Mouse (Mus musculus): ENCODE measurements at regions not wholly inside any gene's neighbourhood (a gene's known extent, or its start where the extent isn't known, plus 50 kb on each side); places are given as distances from the start of the nearest gene placed in this dataset.

- Histone ChIP-seq H3K4me1 (replicated peaks; ENCODE audit: low read depth, low read length) (peaks cover 3% of the 10 kb centered on the region), H3K9me3 (ENCODE audit: low read length) (peaks cover 18% of the 10 kb centered on the region), H3K27me3 (ENCODE audit: insufficient read depth, low read length) (no peaks in the 10 kb centered on the region), H3K4me3 (replicated peaks; ENCODE audit: low read length) (no peak overlapping the region), H3K36me3 (ENCODE audit: insufficient read depth, low read length) (no peaks in the 10 kb centered on the region)
- TF ChIP-seq NANOG (IDR thresholded peaks at IDR 0.05; ENCODE audit: borderline replicate concordance, low read length) (no peak), POU5F1 (IDR thresholded peaks at IDR 0.05; ENCODE audit: borderline replicate concordance, low read length) (no peak)
These were observed 275.6 kb downstream of the Ttll7 start for GRCm38 (mm10) chr3:147127740-147128139.

GRCm38 (mm10) chr3:147132830-147133229 is 280.7 kb downstream of the Ttll7 start:
- no peak overlapping the region for H3K4me3 ChIP-seq (replicated peaks; ENCODE audit: low read length)
- H3K4me1 ChIP-seq (replicated peaks; ENCODE audit: low read depth, low read length) = no peaks in the 10 kb centered on the region
- no peaks in the 10 kb centered on the region for H3K27me3 ChIP-seq (ENCODE audit: insufficient read depth, low read length)
- no peaks in the 10 kb centered on the region for H3K36me3 ChIP-seq (ENCODE audit: insufficient read depth, low read length)
- no peaks in the 10 kb centered on the region for H3K9me3 ChIP-seq (ENCODE audit: low read length)
- TF ChIP-seq POU5F1 (IDR thresholded peaks at IDR 0.05; ENCODE audit: borderline replicate concordance, low read length) (no peak), CTCF (conservative IDR thresholded peaks at IDR 0.05; ENCODE audit: low read length) (no peak), NANOG (IDR thresholded peaks at IDR 0.05; ENCODE audit: borderline replicate concordance, low read length) (no peak)

- H3K4me3 ChIP-seq (replicated peaks; ENCODE audit: low read length) = no peak overlapping the region
- TF ChIP-seq CTCF (conservative IDR thresholded peaks at IDR 0.05; ENCODE audit: low read length) = no peak
- TF ChIP-seq NANOG (IDR thresholded peaks at IDR 0.05; ENCODE audit: borderline replicate concordance, low read length) = no peak
- no peak for TF ChIP-seq POU5F1 (IDR thresholded peaks at IDR 0.05; ENCODE audit: borderline replicate concordance, low read length)
- H3K9me3 ChIP-seq (ENCODE audit: low read length) = no peaks in the 10 kb centered on the region
- H3K36me3 ChIP-seq (ENCODE audit: insufficient read depth, low read length) = no peaks in the 10 kb centered on the region
- H3K4me1 ChIP-seq (replicated peaks; ENCODE audit: low read depth, low read length) = no peaks in the 10 kb centered on the region
- no peaks in the 10 kb centered on the region for H3K27me3 ChIP-seq (ENCODE audit: insufficient read depth, low read length)
These were observed 281.2 kb downstream of the Ttll7 start for GRCm38 (mm10) chr3:147133408-147133807.

- no peaks in the 10 kb centered on the region for H3K36me3 ChIP-seq (ENCODE audit: insufficient read depth, low read length)
- TF ChIP-seq CTCF (conservative IDR thresholded peaks at IDR 0.05; ENCODE audit: low read length) (no peak), POU5F1 (IDR thresholded peaks at IDR 0.05; ENCODE audit: borderline replicate concordance, low read length) (no peak), NANOG (IDR thresholded peaks at IDR 0.05; ENCODE audit: borderline replicate concordance, low read length) (no peak)
These were observed 288.2 kb downstream of the Ttll7 start for GRCm38 (mm10) chr3:147140414-147140813.

GRCm38 (mm10) chr3:147153456-147153855 is 301.3 kb downstream of the Ttll7 start:
- TF ChIP-seq POU5F1 (IDR thresholded peaks at IDR 0.05; ENCODE audit: borderline replicate concordance, low read length) = no peak
- H3K9me3 ChIP-seq (ENCODE audit: low read length) = 0 out of 2 replicates have a peak, but pooled peaks cover 3% of the 10 kb centered on the region
- H3K36me3 ChIP-seq (ENCODE audit: insufficient read depth, low read length) = no peaks in the 10 kb centered on the region
- H3K4me3 ChIP-seq (replicated peaks; ENCODE audit: low read length) = no peak overlapping the region
- no peaks in the 10 kb centered on the region for H3K27me3 ChIP-seq (ENCODE audit: insufficient read depth, low read length)
- H3K4me1 ChIP-seq (replicated peaks; ENCODE audit: low read depth, low read length) = no peaks in the 10 kb centered on the region

More at GRCm38 (mm10) chr3:147140414-147140813, 288.2 kb downstream of the Ttll7 start:
- Histone ChIP-seq H3K27me3 (ENCODE audit: insufficient read depth, low read length) (no peaks in the 10 kb centered on the region), H3K4me3 (replicated peaks; ENCODE audit: low read length) (no peak overlapping the region), H3K9me3 (ENCODE audit: low read length) (no peaks in the 10 kb centered on the region), H3K4me1 (replicated peaks; ENCODE audit: low read depth, low read length) (no peaks in the 10 kb centered on the region)

- Histone ChIP-seq H3K4me3 (replicated peaks; ENCODE audit: low read length) (no peak overlapping the region), H3K36me3 (ENCODE audit: insufficient read depth, low read length) (no peaks in the 10 kb centered on the region), H3K27me3 (ENCODE audit: insufficient read depth, low read length) (no peaks in the 10 kb centered on the region), H3K4me1 (replicated peaks; ENCODE audit: low read depth, low read length) (no peaks in the 10 kb centered on the region), H3K9me3 (ENCODE audit: low read length) (0 out of 2 replicates have a peak, but pooled peaks cover 3% of the 10 kb centered on the region)
- TF ChIP-seq NANOG (IDR thresholded peaks at IDR 0.05; ENCODE audit: borderline replicate concordance, low read length) (no peak), POU5F1 (IDR thresholded peaks at IDR 0.05; ENCODE audit: borderline replicate concordance, low read length) (no peak), CTCF (conservative IDR thresholded peaks at IDR 0.05; ENCODE audit: low read length) (no peak)
These were observed 301.8 kb downstream of the Ttll7 start for GRCm38 (mm10) chr3:147153998-147154397.

GRCm38 (mm10) chr3:147163126-147163525 is 311.0 kb downstream of the Ttll7 start:
- Histone ChIP-seq H3K27me3 (ENCODE audit: insufficient read depth, low read length) (no peaks in the 10 kb centered on the region), H3K36me3 (ENCODE audit: insufficient read depth, low read length) (no peaks in the 10 kb centered on the region), H3K4me3 (replicated peaks; ENCODE audit: low read length) (no peak overlapping the region), H3K9me3 (ENCODE audit: low read length) (no peaks in the 10 kb centered on the region), H3K4me1 (replicated peaks; ENCODE audit: low read depth, low read length) (0 out of 2 replicates have a peak, but pooled peaks cover 5% of the 10 kb centered on the region)
- TF ChIP-seq POU5F1 (IDR thresholded peaks at IDR 0.05; ENCODE audit: borderline replicate concordance, low read length) = no peak
- TF ChIP-seq CTCF (conservative IDR thresholded peaks at IDR 0.05; ENCODE audit: low read length) = no peak
- TF ChIP-seq NANOG (IDR thresholded peaks at IDR 0.05; ENCODE audit: borderline replicate concordance, low read length) = no peak

GRCm38 (mm10) chr3:147163540-147163939 is 311.4 kb downstream of the Ttll7 start:
- Histone ChIP-seq H3K4me3 (replicated peaks; ENCODE audit: low read length) (no peak overlapping the region), H3K27me3 (ENCODE audit: insufficient read depth, low read length) (no peaks in the 10 kb centered on the region), H3K9me3 (ENCODE audit: low read length) (no peaks in the 10 kb centered on the region), H3K36me3 (ENCODE audit: insufficient read depth, low read length) (no peaks in the 10 kb centered on the region), H3K4me1 (replicated peaks; ENCODE audit: low read depth, low read length) (0 out of 2 replicates have a peak, but pooled peaks cover 5% of the 10 kb centered on the region)
- TF ChIP-seq CTCF (conservative IDR thresholded peaks at IDR 0.05; ENCODE audit: low read length) (no peak), POU5F1 (IDR thresholded peaks at IDR 0.05; ENCODE audit: borderline replicate concordance, low read length) (no peak), NANOG (IDR thresholded peaks at IDR 0.05; ENCODE audit: borderline replicate concordance, low read length) (no peak)

GRCm38 (mm10) chr3:147164931-147165330 is 312.8 kb downstream of the Ttll7 start:
- no peak for TF ChIP-seq NANOG (IDR thresholded peaks at IDR 0.05; ENCODE audit: borderline replicate concordance, low read length)
- TF ChIP-seq POU5F1 (IDR thresholded peaks at IDR 0.05; ENCODE audit: borderline replicate concordance, low read length) = no peak
- no peak for TF ChIP-seq CTCF (conservative IDR thresholded peaks at IDR 0.05; ENCODE audit: low read length)
- H3K4me3 ChIP-seq (replicated peaks; ENCODE audit: low read length) = no peak overlapping the region

More at GRCm38 (mm10) chr3:147164931-147165330, 312.8 kb downstream of the Ttll7 start:
- no peaks in the 10 kb centered on the region for H3K27me3 ChIP-seq (ENCODE audit: insufficient read depth, low read length)
- H3K4me1 ChIP-seq (replicated peaks; ENCODE audit: low read depth, low read length) = 0 out of 2 replicates have a peak, but pooled peaks cover 5% of the 10 kb centered on the region
- H3K9me3 ChIP-seq (ENCODE audit: low read length) = no peaks in the 10 kb centered on the region
- no peaks in the 10 kb centered on the region for H3K36me3 ChIP-seq (ENCODE audit: insufficient read depth, low read length)
